Mouse (Mus musculus): ENCODE measurements around the gene Schip1. TPM values are rescaled to one million over a fixed set of nuclear protein-coding genes. Genes with fewer than 3 reads are reported as not detected.

Schip1 gene
- polyA plus RNA-seq, 1 experiment from 2014 or later: 152 TPM

GRCm38 (mm10) chr3:68466643-68467042 lies 402.0 kb downstream of the Schip1 start:
- Histone ChIP-seq H3K4me2 (no peak overlapping the region), H3K27ac (no peak overlapping the region), H3K9ac (no peak overlapping the region), H3K4me3 (no peak overlapping the region), H3K4me1 (replicated peaks) (peaks cover 17% of the 10 kb centered on the region), H3K9me3 (no peaks in the 10 kb centered on the region), H3K36me3 (no peaks in the 10 kb centered on the region), H3K27me3 (0 out of 2 replicates have a peak, but pooled peaks cover 9% of the 10 kb centered on the region)
- 37% methylated on average over 5 of the region's 5 CpGs for WGBS
- no peak for ATAC-seq (ENCODE audit: low FRiP score)

GRCm38 (mm10) chr3:68467941-68468687 lies 403.5 kb downstream of the Schip1 start:
- Histone ChIP-seq H3K4me3 (peak overlapping the region; percentile 20), H3K27me3 (0 out of 2 replicates have a peak, but pooled peaks cover 9% of the 10 kb centered on the region), H3K36me3 (no peaks in the 10 kb centered on the region), H3K9me3 (no peaks in the 10 kb centered on the region), H3K4me1 (replicated peaks) (peaks cover 17% of the 10 kb centered on the region), H3K27ac (no peak overlapping the region), H3K9ac (no peak overlapping the region; the same call in 1 of the 2 replicates), H3K4me2 (peak overlapping the region; percentile 45)
- WGBS: 3% methylated on average over 10 of the region's 10 CpGs
- ATAC-seq (ENCODE audit: low FRiP score): no peak

- no peak overlapping the region for H3K4me3 ChIP-seq
- H3K27ac ChIP-seq: no peak overlapping the region
- no peaks in the 10 kb centered on the region for H3K36me3 ChIP-seq
- ATAC-seq (ENCODE audit: low FRiP score): no peak
- no peak overlapping the region for H3K9ac ChIP-seq
- 0 out of 2 replicates have a peak, but pooled peaks cover 9% of the 10 kb centered on the region for H3K27me3 ChIP-seq
- WGBS: 86% methylated on average over 1 of the region's 1 CpGs
- H3K4me2 ChIP-seq: no peak overlapping the region
- H3K9me3 ChIP-seq: no peaks in the 10 kb centered on the region
- peaks cover 17% of the 10 kb centered on the region for H3K4me1 ChIP-seq (replicated peaks)
These were observed 405.0 kb downstream of the Schip1 start for GRCm38 (mm10) chr3:68469643-68470042.

GRCm38 (mm10) chr3:68470061-68470460 lies 405.5 kb downstream of the Schip1 start:
- Histone ChIP-seq H3K9ac (no peak overlapping the region), H3K9me3 (no peaks in the 10 kb centered on the region), H3K4me3 (no peak overlapping the region), H3K27ac (no peak overlapping the region), H3K36me3 (no peaks in the 10 kb centered on the region), H3K27me3 (0 out of 2 replicates have a peak, but pooled peaks cover 9% of the 10 kb centered on the region), H3K4me2 (no peak overlapping the region), H3K4me1 (replicated peaks) (peaks cover 17% of the 10 kb centered on the region)
- 61% methylated on average over 3 of the region's 3 CpGs for WGBS
- no peak for ATAC-seq (ENCODE audit: low FRiP score)

- no peak for ATAC-seq (ENCODE audit: low FRiP score)
- Histone ChIP-seq H3K9ac (no peak overlapping the region), H3K36me3 (no peaks in the 10 kb centered on the region), H3K9me3 (no peaks in the 10 kb centered on the region), H3K4me2 (no peak overlapping the region), H3K27ac (no peak overlapping the region), H3K4me1 (replicated peaks) (peaks cover 17% of the 10 kb centered on the region), H3K4me3 (no peak overlapping the region), H3K27me3 (0 out of 2 replicates have a peak, but pooled peaks cover 9% of the 10 kb centered on the region)
- 71% methylated on average over 5 of the region's 5 CpGs for WGBS
These were observed 406.0 kb downstream of the Schip1 start for GRCm38 (mm10) chr3:68470622-68471021.

GRCm38 (mm10) chr3:68476336-68476735 lies 411.7 kb downstream of the Schip1 start:
- H3K27ac ChIP-seq: no peak overlapping the region
- no peaks in the 10 kb centered on the region for H3K9me3 ChIP-seq
- no peaks in the 10 kb centered on the region for H3K36me3 ChIP-seq
- ATAC-seq (ENCODE audit: low FRiP score): no peak
- 0 out of 2 replicates have a peak, but pooled peaks cover 5% of the 10 kb centered on the region for H3K27me3 ChIP-seq
- H3K4me1 ChIP-seq (replicated peaks): 0 out of 2 replicates have a peak, but pooled peaks cover 3% of the 10 kb centered on the region
- 90% methylated on average over 7 of the region's 7 CpGs for WGBS
- H3K4me2 ChIP-seq: no peak overlapping the region
- H3K4me3 ChIP-seq: no peak overlapping the region
- H3K9ac ChIP-seq: no peak overlapping the region

- Histone ChIP-seq H3K9ac (no peak overlapping the region), H3K36me3 (no peaks in the 10 kb centered on the region), H3K27ac (no peak overlapping the region), H3K4me3 (no peak overlapping the region), H3K27me3 (0 out of 2 replicates have a peak, but pooled peaks cover 5% of the 10 kb centered on the region), H3K9me3 (no peaks in the 10 kb centered on the region), H3K4me2 (no peak overlapping the region), H3K4me1 (replicated peaks) (0 out of 2 replicates have a peak, but pooled peaks cover 3% of the 10 kb centered on the region)
- 37% methylated on average over 2 of the region's 2 CpGs for WGBS
- no peak for ATAC-seq (ENCODE audit: low FRiP score)
These were observed 412.9 kb downstream of the Schip1 start for GRCm38 (mm10) chr3:68477478-68477877.

GRCm38 (mm10) chr3:68479266-68479665 lies 414.7 kb downstream of the Schip1 start:
- H3K27me3 ChIP-seq: 0 out of 2 replicates have a peak, but pooled peaks cover 5% of the 10 kb centered on the region
- H3K27ac ChIP-seq: no peak overlapping the region
- no peaks in the 10 kb centered on the region for H3K36me3 ChIP-seq
- ATAC-seq (ENCODE audit: low FRiP score): no peak
- H3K4me2 ChIP-seq: no peak overlapping the region
- H3K4me1 ChIP-seq (replicated peaks): 0 out of 2 replicates have a peak, but pooled peaks cover 3% of the 10 kb centered on the region
- H3K9ac ChIP-seq: no peak overlapping the region
- no peak overlapping the region for H3K4me3 ChIP-seq
- 86% methylated on average over 6 of the region's 6 CpGs for WGBS
- H3K9me3 ChIP-seq: no peaks in the 10 kb centered on the region

- Histone ChIP-seq H3K27me3 (no peaks in the 10 kb centered on the region), H3K4me2 (no peak overlapping the region), H3K36me3 (no peaks in the 10 kb centered on the region), H3K9ac (no peak overlapping the region), H3K27ac (no peak overlapping the region), H3K9me3 (no peaks in the 10 kb centered on the region), H3K4me1 (replicated peaks) (no peaks in the 10 kb centered on the region), H3K4me3 (no peak overlapping the region)
- 89% methylated on average over 3 of the region's 3 CpGs for WGBS
- ATAC-seq (ENCODE audit: low FRiP score): no peak
These were observed 418.9 kb downstream of the Schip1 start for GRCm38 (mm10) chr3:68483517-68483916.

- H3K4me2 ChIP-seq: no peak overlapping the region
- H3K9me3 ChIP-seq: no peaks in the 10 kb centered on the region
- ATAC-seq (ENCODE audit: low FRiP score): no peak
- H3K9ac ChIP-seq: no peak overlapping the region
- no peaks in the 10 kb centered on the region for H3K4me1 ChIP-seq (replicated peaks)
- H3K4me3 ChIP-seq: no peak overlapping the region
- no peaks in the 10 kb centered on the region for H3K36me3 ChIP-seq
- WGBS: 91% methylated on average over 9 of the region's 9 CpGs
- H3K27me3 ChIP-seq: no peaks in the 10 kb centered on the region
- no peak overlapping the region for H3K27ac ChIP-seq
These were observed 419.4 kb downstream of the Schip1 start for GRCm38 (mm10) chr3:68484021-68484420.

GRCm38 (mm10) chr3:68484561-68484960 lies 420.0 kb downstream of the Schip1 start:
- no peaks in the 10 kb centered on the region for H3K27me3 ChIP-seq
- no peak overlapping the region for H3K9ac ChIP-seq
- H3K4me3 ChIP-seq: no peak overlapping the region
- no peaks in the 10 kb centered on the region for H3K36me3 ChIP-seq
- H3K9me3 ChIP-seq: no peaks in the 10 kb centered on the region
- 86% methylated on average over 4 of the region's 4 CpGs for WGBS
- H3K27ac ChIP-seq: no peak overlapping the region
- ATAC-seq (ENCODE audit: low FRiP score): no peak
- H3K4me2 ChIP-seq: no peak overlapping the region
- H3K4me1 ChIP-seq (replicated peaks): no peaks in the 10 kb centered on the region

- ATAC-seq (ENCODE audit: low FRiP score): no peak
- no peaks in the 10 kb centered on the region for H3K9me3 ChIP-seq
- H3K4me3 ChIP-seq: no peak overlapping the region
- H3K36me3 ChIP-seq: no peaks in the 10 kb centered on the region
- 48% methylated on average over 1 of the region's 1 CpGs for WGBS
- no peak overlapping the region for H3K27ac ChIP-seq
- H3K4me1 ChIP-seq (replicated peaks): 0 out of 2 replicates have a peak, but pooled peaks cover 2% of the 10 kb centered on the region
- no peak overlapping the region for H3K9ac ChIP-seq
- H3K27me3 ChIP-seq: peaks cover 11% of the 10 kb centered on the region; the same call in 1 of the 2 replicates
- H3K4me2 ChIP-seq: no peak overlapping the region
These were observed 423.0 kb downstream of the Schip1 start for GRCm38 (mm10) chr3:68487621-68488020.

GRCm38 (mm10) chr3:68488316-68488715 lies 423.7 kb downstream of the Schip1 start:
- Histone ChIP-seq H3K4me3 (no peak overlapping the region), H3K4me1 (replicated peaks) (peaks cover 9% of the 10 kb centered on the region; the same call in 1 of the 2 replicates), H3K36me3 (no peaks in the 10 kb centered on the region), H3K27ac (no peak overlapping the region), H3K9me3 (no peaks in the 10 kb centered on the region), H3K4me2 (no peak overlapping the region), H3K27me3 (peaks cover 11% of the 10 kb centered on the region; the same call in 1 of the 2 replicates), H3K9ac (no peak overlapping the region)
- no peak for ATAC-seq (ENCODE audit: low FRiP score)
- 75% methylated on average over 5 of the region's 5 CpGs for WGBS
